Mouse (Mus musculus) heart, postnatal 0 days (tissue): ENCODE data around the gene Gm6583. TPM values are rescaled to one million over a fixed set of nuclear protein-coding genes. Genes with fewer than 3 reads are reported as not detected.
"Not testable (repeated sequence)": the region's sequence is repeated elsewhere in the genome, so short reads cannot be mapped to it uniquely, and the experiment has no call there.

Experiments
- ATAC-seq: fragments of 200-750 bp; cut with Nextera tagmentation; 2 replicates; pipeline ENCODE4 v1.8.0; 2017; ENCODE audit warnings: low read depth, moderate number of reproducible peaks, moderate library complexity; ENCODE audit not compliant: insufficient read depth
- DNase-seq: peaks from one replicate; pipeline ENCODE4 v3.0.0-alpha.2; 2016; ENCODE audit warnings: low spot score
- H3K27ac ChIP-seq: fragments of 300-500 bp; sonication (generic); 2 replicates; pipeline ENCODE4 v1.5.1; 2014; ENCODE audit warnings: low read depth, mild to moderate bottlenecking
- H3K27me3 ChIP-seq: fragments of 300-500 bp; sonication (generic); 2 replicates; pipeline ENCODE4 v1.6.1; 2014; ENCODE audit warnings: low read length, mixed read lengths; ENCODE audit not compliant: control insufficient read depth, insufficient read depth
- H3K36me3 ChIP-seq: fragments of 300-500 bp; sonication (generic); replicated peaks from 2 replicates; pipeline ENCODE4 v1.6.1; 2014; ENCODE audit warnings: low read length, mixed read lengths; ENCODE audit not compliant: control insufficient read depth, insufficient read depth
- H3K4me1 ChIP-seq: fragments of 300-500 bp; sonication (generic); 2 replicates; pipeline ENCODE4 v1.6.1; 2014; ENCODE audit warnings: antibody characterized with exemption; ENCODE audit not compliant: control insufficient read depth, insufficient read depth
- H3K4me2 ChIP-seq: fragments of 300-500 bp; sonication (generic); 2 replicates; pipeline ENCODE4 v1.6.1; 2014; ENCODE audit warnings: low read depth, mild to moderate bottlenecking, low read length, moderate library complexity
- H3K4me3 ChIP-seq: fragments of 300-500 bp; sonication (generic); 2 replicates; pipeline ENCODE4 v1.5.1; 2014; ENCODE audit warnings: low read depth, low read length
- H3K9ac ChIP-seq: fragments of 300-500 bp; sonication (generic); replicated peaks from 2 replicates; pipeline ENCODE4 v1.6.1; 2014; ENCODE audit warnings: low read depth, low read length, mixed read lengths
- H3K9me3 ChIP-seq: fragments of 300-500 bp; sonication (generic); replicated peaks from 2 replicates; pipeline ENCODE4 v1.6.1; 2016; ENCODE audit warnings: low read length; ENCODE audit not compliant: control insufficient read depth
- CTCF ChIP-seq: IDR thresholded peaks from 2 replicates; pipeline ENCODE4 v1.5.1; 2016; ENCODE audit warnings: antibody characterized with exemption, control low read depth, low read depth
- EP300 ChIP-seq: IDR thresholded peaks from 2 replicates; pipeline ENCODE4 v1.6.1; 2016; ENCODE audit warnings: antibody characterized with exemption, low read depth
- WGBS: fragments of 180-500 bp; shearing (Covaris S2); extraction: QIAGEN DNeasy Blood & Tissue Kit; methylation state at CpG from one replicate; pipeline ENCODE4 v1.1.7; 2014; 5-methylcytosine and 5-hydroxymethylcytosine counted together
- polyA plus RNA-seq: library from polyadenylated mRNA; unstranded; fragments of >200 nt; fragmentation: Nextera tagmentation; extraction: Ambion mirVana; gene quantifications from 2 replicates; pipeline ENCODE4 v1.2.1, GENCODE M21; 2015
- total RNA-seq: library from RNA; depleted of rRNA; stranded (reverse); fragments of >200 nt; gene quantifications from 2 replicates; pipeline ENCODE4 v1.2.3, GENCODE M21; 2014; ENCODE audit warnings: low replicate concordance

The Gm6583 gene
- total and polyA plus RNA-seq, 2 experiments from 2014 or later, result not detected

DNA sequence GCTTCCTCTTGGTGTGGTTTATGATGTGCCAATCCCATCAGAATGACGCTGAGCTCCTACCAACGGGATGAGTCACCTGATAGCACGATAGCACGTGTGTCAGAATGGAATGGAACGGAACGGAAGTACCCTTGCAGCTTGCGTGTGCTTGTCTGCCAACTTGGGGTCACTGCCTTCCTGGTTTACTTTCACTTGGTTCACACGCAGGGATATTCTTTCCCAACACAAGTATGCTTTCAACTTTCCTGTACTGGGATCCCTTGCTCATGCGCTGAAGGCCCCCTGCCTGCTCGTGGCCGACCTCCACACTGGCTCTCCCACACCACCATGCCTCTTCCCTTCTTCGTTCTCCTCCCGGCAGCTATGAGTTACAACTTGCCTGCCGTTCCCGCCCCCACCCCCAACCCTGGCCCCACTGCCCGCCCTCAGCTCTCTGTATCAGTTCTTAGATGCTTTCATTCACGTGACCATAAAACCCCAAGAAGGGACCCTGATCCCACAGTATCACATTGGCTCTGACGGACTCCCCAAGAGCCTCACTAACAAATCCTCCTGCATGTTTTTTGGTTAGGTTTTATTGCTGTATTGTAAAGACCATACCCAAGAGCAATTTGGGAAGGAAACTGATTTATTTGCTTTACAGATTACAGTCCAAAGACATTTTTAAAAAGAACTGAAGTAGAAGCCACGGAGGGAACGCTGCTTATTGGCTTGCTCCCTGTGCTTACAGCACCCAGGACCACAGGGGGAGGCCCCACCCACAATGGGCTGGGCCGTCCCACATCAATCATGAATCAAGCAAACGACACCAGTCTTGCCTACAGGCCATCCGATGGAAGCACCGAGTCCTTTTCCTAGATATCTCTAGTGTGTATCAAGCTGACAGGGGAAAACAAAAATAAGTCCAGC lies 30.9 kb downstream of the Gm6583 start:
- TF ChIP-seq EP300 (no peak), CTCF (no peak)
- H3K4me3 ChIP-seq, result peak overlapping the region; percentile 99
- no peaks in the 10 kb centered on the region for H3K27me3 ChIP-seq
- ATAC-seq (peak; percentile 48; the same call in 1 of the 2 replicates), DNase-seq (peak; percentile 47)
- no peaks in the 10 kb centered on the region for H3K9me3 ChIP-seq
- H3K36me3 ChIP-seq, result peaks cover 21% of the 10 kb centered on the region
- WGBS, result 14% methylated on average over 24 of the region's 24 CpGs
- peaks cover 26% of the 10 kb centered on the region for H3K4me1 ChIP-seq
- 0 out of 2 replicates have a peak overlapping the region, but pooled peaks have one; percentile 18 for H3K9ac ChIP-seq
- peak overlapping the region; percentile 86 for H3K27ac ChIP-seq
- H3K4me2 ChIP-seq, result peak overlapping the region; percentile 89

DNA sequence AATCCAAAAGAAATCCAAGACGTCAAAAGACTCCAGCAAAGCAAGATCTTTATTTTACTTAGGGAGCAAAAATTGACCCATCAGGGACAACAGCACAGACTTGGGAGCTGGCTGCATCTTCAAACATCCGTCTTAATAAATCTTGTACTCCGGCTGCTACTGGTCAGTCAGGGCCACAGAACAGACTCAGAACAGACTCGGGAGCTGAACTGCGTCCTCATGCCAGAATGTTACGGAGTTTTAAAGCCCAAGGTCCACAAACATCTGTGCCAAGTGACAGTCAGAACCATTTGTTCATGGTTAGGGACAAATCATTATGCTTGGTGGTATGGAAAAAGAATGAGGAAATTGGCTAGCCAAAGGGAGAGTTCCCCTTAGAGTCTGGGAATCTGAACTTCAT lies 32.6 kb downstream of the Gm6583 start:
- H3K9ac ChIP-seq, result no peak overlapping the region
- no peak for TF ChIP-seq CTCF
- TF ChIP-seq EP300, result no peak
- H3K4me3 ChIP-seq, result no peak overlapping the region
- DNase-seq (no peak), ATAC-seq (no peak)
- no peak overlapping the region for H3K27ac ChIP-seq
- peaks cover 6% of the 10 kb centered on the region; the same call in 1 of the 2 replicates for H3K36me3 ChIP-seq
- H3K4me2 ChIP-seq, result no peak overlapping the region
- WGBS, result 83% methylated on average over 6 of the region's 6 CpGs
- H3K4me1 ChIP-seq, result peaks cover 26% of the 10 kb centered on the region
- no peaks in the 10 kb centered on the region for H3K9me3 ChIP-seq
- H3K27me3 ChIP-seq, result no peaks in the 10 kb centered on the region

DNA sequence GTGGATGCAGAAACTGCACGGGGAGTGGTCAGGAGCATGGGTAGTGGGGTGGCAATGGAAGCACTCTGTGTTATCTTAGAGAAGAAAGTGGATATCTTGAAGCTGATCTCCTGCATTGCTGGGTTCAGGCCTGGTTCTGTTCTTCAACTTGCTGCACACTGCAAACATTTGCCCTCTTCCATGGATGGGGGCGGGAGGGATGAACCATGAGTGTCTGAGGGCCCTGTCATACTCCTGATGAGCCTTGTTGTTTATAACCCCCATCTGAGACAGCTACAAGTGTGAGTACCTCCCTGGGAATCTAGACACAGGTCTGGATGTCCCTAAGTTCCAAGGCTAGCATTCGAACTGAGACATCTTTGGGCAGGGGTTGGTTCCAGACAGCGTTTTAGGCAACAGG lies 34.5 kb downstream of the Gm6583 start:
- H3K4me1 ChIP-seq, result peaks cover 20% of the 10 kb centered on the region
- peaks cover 2% of the 10 kb centered on the region; the same call in 1 of the 2 replicates for H3K36me3 ChIP-seq
- no peaks in the 10 kb centered on the region for H3K9me3 ChIP-seq
- WGBS, result 69% methylated on average over 4 of the region's 4 CpGs
- DNase-seq (no peak), ATAC-seq (no peak)
- TF ChIP-seq EP300 (no peak), CTCF (no peak)
- H3K9ac ChIP-seq, result no peak overlapping the region
- no peak overlapping the region for H3K27ac ChIP-seq
- H3K27me3 ChIP-seq, result no peaks in the 10 kb centered on the region
- H3K4me2 ChIP-seq, result no peak overlapping the region
- H3K4me3 ChIP-seq, result no peak overlapping the region

DNA sequence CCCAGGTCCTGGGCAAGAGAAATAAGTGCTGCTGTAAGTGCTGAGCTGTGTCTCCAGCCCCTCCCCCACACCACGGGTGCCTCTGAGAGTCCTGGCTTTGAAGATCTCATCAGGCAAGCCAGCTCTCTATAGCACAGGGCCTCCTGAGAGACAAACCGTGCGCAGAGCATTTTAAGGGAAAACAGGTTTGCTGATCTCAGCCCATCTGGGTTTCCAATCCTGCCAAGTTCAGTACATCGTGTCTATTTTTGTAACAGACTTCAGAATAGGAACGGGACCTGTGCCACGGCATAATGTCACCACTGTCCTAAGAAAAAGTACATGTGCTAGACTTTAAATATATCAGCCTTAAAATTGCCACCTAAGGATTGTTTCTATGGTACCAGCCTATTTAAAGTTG lies 34.9 kb downstream of the Gm6583 start:
- Histone ChIP-seq H3K27ac (no peak overlapping the region), H3K4me2 (no peak overlapping the region), H3K9ac (no peak overlapping the region), H3K27me3 (no peaks in the 10 kb centered on the region), H3K4me1 (peaks cover 20% of the 10 kb centered on the region), H3K9me3 (no peaks in the 10 kb centered on the region), H3K36me3 (peaks cover 6% of the 10 kb centered on the region; the same call in 1 of the 2 replicates), H3K4me3 (no peak overlapping the region)
- WGBS, result 39% methylated on average over 6 of the region's 6 CpGs
- DNase-seq (no peak), ATAC-seq (no peak)
- TF ChIP-seq CTCF (no peak), EP300 (no peak)

DNA sequence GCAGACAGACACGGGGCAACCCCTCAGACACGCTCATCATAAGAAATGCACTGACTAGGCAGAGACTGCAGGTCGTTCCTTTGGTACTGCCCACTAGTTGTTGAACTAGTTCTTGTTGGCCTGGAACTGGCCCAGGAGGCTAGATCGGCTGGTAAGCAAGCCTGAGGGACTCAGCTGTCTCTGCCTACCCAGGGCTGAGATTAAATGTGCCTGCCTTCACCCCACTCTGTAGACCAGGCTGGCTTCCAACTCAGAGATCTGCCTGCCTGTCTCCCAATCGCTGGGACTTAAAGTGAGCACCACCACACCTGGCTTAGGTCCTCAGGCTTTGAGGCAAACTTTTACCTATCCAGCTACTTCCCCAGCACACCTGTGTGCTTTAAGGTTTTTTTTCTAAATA lies 35.5 kb downstream of the Gm6583 start:
- H3K9me3 ChIP-seq, result no peaks in the 10 kb centered on the region
- no peak overlapping the region for H3K27ac ChIP-seq
- DNase-seq (no peak), ATAC-seq (no peak)
- H3K4me2 ChIP-seq, result no peak overlapping the region
- H3K9ac ChIP-seq, result no peak overlapping the region
- 78% methylated on average over 5 of the region's 5 CpGs for WGBS
- no peak for TF ChIP-seq CTCF
- H3K36me3 ChIP-seq, result peaks cover 12% of the 10 kb centered on the region
- no peaks in the 10 kb centered on the region for H3K27me3 ChIP-seq
- peaks cover 15% of the 10 kb centered on the region for H3K4me1 ChIP-seq
- H3K4me3 ChIP-seq, result no peak overlapping the region

DNA sequence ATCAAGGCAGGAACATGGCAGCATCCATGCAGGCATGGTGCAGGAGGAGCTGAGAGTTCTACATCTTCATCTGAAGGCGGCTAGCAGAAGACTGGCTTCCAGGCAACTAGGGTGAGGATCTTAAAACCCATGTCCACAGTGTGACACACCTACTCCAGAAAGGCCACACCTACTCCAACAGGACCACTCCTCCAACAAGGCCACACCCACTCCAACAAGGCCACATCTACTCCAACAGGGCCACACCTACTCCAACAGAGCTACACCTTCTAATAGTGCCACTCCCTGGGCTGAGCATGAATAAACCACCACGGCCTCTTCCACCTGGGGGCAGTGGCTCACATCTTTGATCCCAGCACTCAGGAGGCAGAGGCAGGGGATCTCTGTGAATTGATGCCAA lies 36.5 kb downstream of the Gm6583 start:
- H3K27me3 ChIP-seq, DNase-seq, H3K27ac ChIP-seq, H3K4me2 ChIP-seq, H3K4me3 ChIP-seq, H3K4me1 ChIP-seq, H3K9ac ChIP-seq, H3K9me3 ChIP-seq, ATAC-seq: not testable (repeated sequence)
- WGBS, result 56% methylated on average over 2 of the region's 2 CpGs
- H3K36me3 ChIP-seq, result peaks cover 21% of the 10 kb centered on the region
